Mouse (Mus musculus): ENCODE measurements around the gene Nolc1.

DNA sequence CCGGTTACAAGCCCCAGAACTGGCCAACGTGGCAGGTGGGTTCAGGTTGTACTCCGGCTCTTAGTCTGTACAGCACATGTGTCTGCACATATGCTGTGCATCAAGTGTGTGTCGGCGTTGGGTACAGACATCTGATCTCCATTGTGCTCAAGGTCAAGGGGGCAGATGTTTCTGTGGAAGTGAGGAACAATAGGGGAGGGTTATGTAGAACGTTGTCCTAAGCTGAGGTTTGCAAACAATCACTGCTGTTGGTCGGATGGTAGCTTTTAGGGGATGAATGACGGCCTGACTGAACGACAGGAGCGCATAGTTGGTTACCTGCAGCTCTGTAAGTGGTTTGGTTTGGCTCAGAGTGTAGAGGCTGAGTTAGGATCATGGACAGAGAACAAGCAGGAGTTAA is 7.6 kb upstream of the Nolc1 start:
- TF ChIP-seq POLR2AphosphoS2 (IDR thresholded peaks at IDR 0.05; ENCODE audit: low read depth, low read length) (no peak), CTCF (conservative IDR thresholded peaks at IDR 0.05 in 1 of 2, IDR thresholded peaks at IDR 0.05 in 1 of 2; ENCODE audit: low read depth in 2 of 2, low read length in 2 of 2) (no peak), MYC (IDR thresholded peaks at IDR 0.05; ENCODE audit: low read depth, low read length) (no peak), EP300 (IDR thresholded peaks at IDR 0.05; ENCODE audit: low read length) (no peak), SMC3 (IDR thresholded peaks at IDR 0.05; ENCODE audit: low read depth, low read length) (no peak), POLR2A (IDR thresholded peaks at IDR 0.05; ENCODE audit: low read depth, low read length) (no peak), USF1 (IDR thresholded peaks at IDR 0.05; ENCODE audit: low read depth, low read length) (no peak), ETS1 (conservative IDR thresholded peaks at IDR 0.05; ENCODE audit: low read depth, low read length) (no peak), RAD21 (IDR thresholded peaks at IDR 0.05; ENCODE audit: low read depth, low read length) (no peak), TCF12 (IDR thresholded peaks at IDR 0.05; ENCODE audit: low read depth, low read length) (no peak), ZMIZ1 (IDR thresholded peaks at IDR 0.05; ENCODE audit: low read depth, low read length) (no peak)

Data from CH12.LX (cell line).